Mouse (Mus musculus) embryonic fibroblast, embryonic 13.5 days (primary cell): ENCODE measurements around the gene Dffa. TPM values are rescaled to one million over a fixed set of nuclear protein-coding genes. Genes with fewer than 3 reads are reported as not detected.

ENCODE experiments used
- H3K27ac ChIP-seq: 2 replicates; pipeline ENCODE4 v1.5.1; 2012; ENCODE audit warnings: low read length, control low read depth, inconsistent platforms; ENCODE audit not compliant: insufficient read depth
- H3K4me1 ChIP-seq: 2 replicates; pipeline ENCODE4 v1.6.1; 2011; ENCODE audit warnings: low read length; ENCODE audit not compliant: control insufficient read depth, insufficient read depth
- H3K4me3 ChIP-seq: 2 replicates; pipeline ENCODE4 v1.5.1; 2011; ENCODE audit warnings: mild to moderate bottlenecking, control low read depth, low read length; ENCODE audit not compliant: insufficient read depth
- CTCF ChIP-seq: IDR thresholded peaks from 2 replicates; pipeline ENCODE4 v1.5.1; 2011; ENCODE audit warnings: mild to moderate bottlenecking, control low read depth, low read length, moderate library complexity, borderline replicate concordance; ENCODE audit not compliant: insufficient read depth
- POLR2A ChIP-seq: IDR thresholded peaks from 2 replicates; pipeline ENCODE4 v1.6.1; 2011; ENCODE audit warnings: low read depth, mild to moderate bottlenecking, control low read depth, low read length, moderate library complexity
- polyA plus RNA-seq: library from polyadenylated mRNA; stranded (reverse); fragments of >200 nt; gene quantifications from 2 replicates; pipeline ENCODE4 v1.2.4, GENCODE M21; 2011; ENCODE audit warnings: low read depth; ENCODE audit not compliant: missing spikeins, insufficient read length

Gene Dffa
- polyA plus RNA-seq, 1 experiment: 12.7 TPM

DNA sequence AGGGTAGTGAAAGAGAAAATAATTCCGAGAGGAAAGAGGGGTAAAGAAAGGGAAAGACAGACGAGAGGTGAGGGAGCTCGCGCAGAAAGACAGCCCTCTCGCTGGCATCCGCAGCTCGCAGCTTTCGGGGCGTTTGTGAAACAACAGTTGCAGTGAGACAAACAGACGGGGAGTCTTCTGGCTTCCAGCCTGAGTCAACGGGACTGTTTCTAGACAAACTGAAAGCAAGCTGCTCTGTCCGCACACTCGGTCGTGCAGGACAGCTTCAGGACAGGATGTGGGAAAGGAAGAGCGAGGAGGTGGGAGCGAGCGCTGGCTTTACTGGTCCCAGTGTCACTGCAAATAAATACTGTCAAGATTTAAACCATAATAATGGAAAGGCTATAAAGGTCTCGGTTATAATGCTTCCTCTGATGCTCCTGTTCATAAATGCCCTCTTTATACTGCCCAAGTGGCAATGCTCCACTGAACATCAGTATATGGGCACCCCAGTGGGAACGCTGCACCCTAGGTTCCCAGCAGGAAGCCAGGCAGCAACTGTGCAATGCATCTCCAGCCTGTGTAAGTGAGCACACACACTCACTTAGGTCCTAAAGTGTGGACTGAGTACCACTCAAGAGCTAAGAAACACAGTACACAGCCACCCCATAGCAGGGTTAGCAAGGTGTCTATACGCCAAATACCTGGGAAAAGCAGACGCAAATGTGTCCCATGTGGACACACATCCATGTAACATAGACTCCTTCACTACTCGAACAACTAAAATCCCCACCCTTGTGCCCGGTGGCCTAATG lies 39.7 kb upstream of the Dffa start:
- TF ChIP-seq CTCF (no peak), POLR2A (no peak)
- H3K4me3 ChIP-seq: no peak overlapping the region
- peaks cover 13% of the 10 kb centered on the region; the same call in 1 of the 2 replicates for H3K4me1 ChIP-seq
- H3K27ac ChIP-seq: no peak overlapping the region

DNA sequence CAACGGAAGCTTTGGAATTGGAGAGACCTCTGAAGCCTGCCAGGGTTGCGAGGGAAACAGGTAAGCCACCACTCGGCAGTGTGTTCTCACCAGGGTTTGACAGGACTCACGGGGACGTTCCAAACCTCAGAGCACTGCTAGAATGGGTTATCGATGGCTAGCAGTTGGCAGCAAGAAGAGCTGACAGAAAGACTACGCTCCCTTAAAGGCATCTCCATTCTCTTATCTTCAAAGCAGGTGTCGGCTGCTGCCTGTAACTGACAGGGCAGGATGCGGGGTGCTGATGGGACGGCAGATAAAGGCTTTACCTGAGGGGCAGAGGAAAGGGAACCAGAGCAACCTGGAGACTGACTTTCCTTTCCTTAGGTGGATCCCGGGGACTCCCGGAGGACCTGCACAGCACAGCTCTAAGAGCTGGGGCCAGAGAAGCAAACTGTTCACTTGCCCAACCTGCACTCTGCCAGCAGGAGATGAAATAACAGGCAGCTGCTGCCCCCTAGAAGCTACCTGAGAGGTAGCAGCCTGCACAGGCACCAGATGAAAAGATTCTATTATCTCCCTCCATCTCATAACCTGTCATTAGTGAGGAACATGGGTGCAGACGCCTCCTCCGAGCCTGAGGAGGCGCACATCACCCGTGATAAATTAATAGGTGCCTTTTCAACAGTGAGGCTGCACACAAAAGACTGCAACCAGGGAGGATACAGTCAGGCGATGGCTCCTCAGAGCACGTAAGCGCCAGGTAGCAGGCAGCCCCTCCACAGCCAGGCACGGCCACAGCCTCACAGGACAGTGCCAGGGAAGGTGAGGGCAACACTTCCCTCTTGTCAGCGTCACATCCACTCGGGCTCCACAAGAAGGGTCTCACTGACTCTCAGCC lies 37.0 kb upstream of the Dffa start:
- TF ChIP-seq CTCF (no peak), POLR2A (no peak)
- peaks cover 11% of the 10 kb centered on the region; the same call in 1 of the 2 replicates for H3K4me1 ChIP-seq
- no peak overlapping the region for H3K27ac ChIP-seq
- H3K4me3 ChIP-seq: no peak overlapping the region

DNA sequence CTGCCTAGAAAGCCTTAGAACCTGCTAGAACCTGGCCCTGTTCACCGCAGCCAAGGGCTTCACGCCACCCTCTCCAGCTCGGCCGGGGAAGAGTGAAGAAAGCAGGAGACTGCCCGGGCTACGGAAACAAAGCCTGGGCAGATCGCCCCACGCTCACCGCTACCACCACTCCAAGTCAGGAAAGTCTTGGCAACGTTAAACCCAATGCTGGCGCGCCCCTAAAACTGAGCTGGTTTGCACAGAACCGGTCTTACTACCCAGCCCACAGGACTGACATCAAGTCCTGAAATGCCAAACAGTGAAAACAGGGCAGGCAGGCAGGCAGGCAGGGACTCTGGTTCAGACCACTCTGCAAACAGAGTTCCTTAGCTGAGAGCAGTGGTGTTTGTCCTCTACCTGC lies 28.9 kb upstream of the Dffa start:
- Histone ChIP-seq H3K4me3 (no peak overlapping the region), H3K27ac (no peak overlapping the region), H3K4me1 (0 out of 2 replicates have a peak, but pooled peaks cover 7% of the 10 kb centered on the region)
- no peak for TF ChIP-seq POLR2A
- no peak for TF ChIP-seq CTCF

DNA sequence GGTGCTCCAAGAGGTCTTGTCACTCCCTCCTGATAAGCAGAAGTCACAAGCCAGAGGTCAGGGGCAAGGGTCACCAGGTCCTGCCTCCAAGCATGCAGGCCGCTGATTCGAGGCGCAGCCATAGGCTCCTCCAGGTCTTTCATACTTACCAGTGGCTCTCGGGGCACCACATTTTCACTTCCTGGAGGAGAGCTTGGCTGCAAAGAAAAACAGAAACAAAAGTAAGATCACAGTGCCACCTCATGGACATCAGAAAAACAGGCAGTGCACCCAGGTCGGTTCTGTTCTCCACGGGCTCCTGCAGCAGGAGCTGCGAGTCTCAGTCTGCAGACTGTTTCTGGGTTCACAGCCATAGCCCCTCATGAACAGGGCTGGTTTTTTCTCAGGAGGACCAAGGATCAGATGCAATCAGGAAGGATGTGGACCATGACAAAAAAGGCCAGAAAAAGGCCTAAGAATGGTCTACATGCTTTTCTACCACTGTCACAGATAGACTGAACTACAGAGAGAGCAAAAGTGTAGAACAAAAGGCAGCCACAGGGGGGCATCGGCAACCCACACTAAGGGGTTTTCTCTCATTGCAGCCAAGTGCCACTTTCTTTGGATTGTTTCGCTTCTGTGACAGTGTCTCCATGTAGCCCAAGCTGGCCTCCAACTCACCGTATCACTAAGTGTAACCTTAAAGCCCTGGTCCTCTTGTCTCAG lies 27.9 kb upstream of the Dffa start:
- no peak overlapping the region for H3K27ac ChIP-seq
- 0 out of 2 replicates have a peak, but pooled peaks have one; percentile 23 for TF ChIP-seq CTCF
- no peak for TF ChIP-seq POLR2A
- H3K4me1 ChIP-seq: 0 out of 2 replicates have a peak, but pooled peaks cover 5% of the 10 kb centered on the region
- H3K4me3 ChIP-seq: no peak overlapping the region

DNA sequence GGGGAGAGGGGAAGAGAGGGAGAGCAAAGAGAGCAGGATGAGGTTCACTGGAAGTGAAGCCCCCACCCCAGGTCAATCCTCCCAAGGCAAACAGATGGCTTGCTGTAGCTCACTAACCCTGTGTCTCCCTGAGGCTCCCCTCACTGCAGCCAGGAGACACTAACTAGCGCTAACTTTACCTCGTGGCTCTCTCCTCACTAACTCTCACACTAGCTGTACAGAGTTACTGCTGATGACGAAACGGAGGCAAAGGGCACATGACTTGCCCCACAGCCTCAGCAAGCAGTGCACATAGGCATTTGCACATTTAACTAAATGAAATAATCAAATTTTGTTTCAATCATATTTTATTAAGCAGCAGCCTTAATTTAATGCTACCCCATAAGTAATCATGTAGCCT lies 25.7 kb upstream of the Dffa start:
- no peak for TF ChIP-seq POLR2A
- TF ChIP-seq CTCF: no peak
- Histone ChIP-seq H3K4me3 (no peak overlapping the region), H3K4me1 (0 out of 2 replicates have a peak, but pooled peaks cover 5% of the 10 kb centered on the region), H3K27ac (no peak overlapping the region)

DNA sequence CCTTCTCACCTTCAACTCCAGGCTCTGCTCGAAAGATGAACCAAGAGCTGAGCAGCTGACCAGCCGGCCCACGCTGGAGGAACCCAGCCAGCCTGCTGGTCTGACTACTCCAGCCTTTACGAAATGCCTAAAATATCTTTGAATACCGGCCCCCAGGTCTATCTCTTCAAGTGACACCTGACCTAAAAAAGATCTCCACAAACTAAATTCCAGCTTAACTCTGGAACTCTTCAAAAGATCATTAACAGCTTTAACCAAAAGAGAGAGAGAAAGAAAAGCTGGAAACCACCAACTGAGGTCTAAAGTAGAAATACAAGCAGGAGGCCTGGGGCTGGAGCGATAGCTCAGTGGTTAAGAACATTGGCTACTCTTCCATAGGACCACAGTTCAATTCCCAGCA lies 24.3 kb upstream of the Dffa start:
- Histone ChIP-seq H3K4me3 (no peak overlapping the region), H3K4me1 (0 out of 2 replicates have a peak, but pooled peaks cover 5% of the 10 kb centered on the region), H3K27ac (no peak overlapping the region)
- TF ChIP-seq CTCF (no peak), POLR2A (no peak)

DNA sequence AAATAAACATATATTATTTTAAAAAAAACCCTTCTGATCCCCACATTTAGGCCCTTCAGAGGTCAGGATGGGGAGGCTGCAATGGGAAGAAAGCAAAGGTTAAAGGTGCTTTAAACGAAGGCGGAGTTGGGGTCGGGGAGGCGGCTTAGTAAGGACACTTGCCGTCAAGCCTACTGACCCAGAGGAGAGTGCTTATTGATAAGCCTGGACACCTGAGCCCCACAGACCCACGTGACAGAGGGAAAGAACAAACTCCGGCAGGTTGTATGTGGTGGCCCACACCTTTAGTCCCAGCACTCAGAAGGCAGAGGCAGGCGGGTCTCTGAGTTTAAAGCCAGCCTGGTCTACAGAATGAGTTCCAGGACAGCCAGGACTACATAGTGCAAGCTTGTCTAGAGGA lies 23.8 kb upstream of the Dffa start:
- no peak for TF ChIP-seq CTCF
- TF ChIP-seq POLR2A: no peak
- H3K4me3 ChIP-seq: no peak overlapping the region
- 0 out of 2 replicates have a peak, but pooled peaks cover 5% of the 10 kb centered on the region for H3K4me1 ChIP-seq
- no peak overlapping the region for H3K27ac ChIP-seq

DNA sequence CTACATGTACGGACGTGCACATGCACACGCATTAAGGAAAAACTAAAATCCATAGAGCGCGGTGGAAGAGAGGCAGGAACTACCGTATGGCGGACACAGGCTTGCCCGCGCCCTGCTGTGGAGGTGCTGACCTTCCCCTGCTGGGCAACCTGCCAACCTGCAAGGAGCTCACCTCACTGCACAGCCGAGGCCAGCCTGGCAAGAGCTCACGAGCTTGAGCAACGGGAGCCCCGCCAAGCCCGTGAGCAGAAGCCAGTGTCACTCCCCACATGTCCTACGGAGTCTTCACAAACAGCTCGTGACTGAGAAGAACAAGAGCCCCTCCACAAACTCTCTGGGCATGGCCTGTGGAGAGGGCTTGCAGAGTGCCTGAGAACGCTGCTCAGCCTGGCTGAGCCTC lies 22.4 kb upstream of the Dffa start:
- TF ChIP-seq POLR2A (no peak), CTCF (no peak)
- Histone ChIP-seq H3K4me3 (no peak overlapping the region), H3K27ac (no peak overlapping the region), H3K4me1 (0 out of 2 replicates have a peak, but pooled peaks cover 5% of the 10 kb centered on the region)

DNA sequence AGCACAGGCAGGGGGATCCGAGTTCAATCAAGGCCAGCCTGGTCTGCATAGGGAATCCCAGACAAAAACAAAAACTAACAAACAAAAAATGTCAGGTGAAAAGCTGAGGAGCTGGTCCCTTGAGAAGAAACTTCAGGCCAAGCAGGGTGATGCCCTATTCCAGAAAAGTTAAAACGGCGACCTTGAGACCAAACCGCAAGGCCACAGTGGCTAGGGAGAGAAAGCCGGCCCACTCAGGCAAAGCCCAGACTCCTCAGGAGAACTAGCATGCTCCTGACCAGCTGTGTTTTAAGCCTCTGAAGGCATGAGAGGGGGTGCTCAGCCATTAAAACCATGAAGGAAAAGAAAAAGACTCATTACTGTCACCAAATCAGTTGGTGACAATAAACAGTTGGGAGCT lies 18.6 kb upstream of the Dffa start:
- Histone ChIP-seq H3K4me3 (no peak overlapping the region), H3K27ac (no peak overlapping the region), H3K4me1 (no peaks in the 10 kb centered on the region)
- no peak for TF ChIP-seq POLR2A
- no peak for TF ChIP-seq CTCF
